Mouse (Mus musculus) bone marrow, adult 2 months (tissue): ENCODE measurements around the gene Irgm1.

ENCODE experiments used
- CTCF ChIP-seq: fragments of 200-500 bp; IDR thresholded peaks from 2 replicates; pipeline ENCODE4 v1.5.1; 2011; ENCODE audit warnings: low read length, control low read depth; ENCODE audit not compliant: control insufficient read depth, insufficient read depth
- POLR2A ChIP-seq: fragments of 200-500 bp; IDR thresholded peaks from 2 replicates; pipeline ENCODE4 v1.6.1; 2011; ENCODE audit warnings: low read depth, mild to moderate bottlenecking, control low read depth, low read length, borderline replicate concordance; ENCODE audit not compliant: control insufficient read depth

DNA sequence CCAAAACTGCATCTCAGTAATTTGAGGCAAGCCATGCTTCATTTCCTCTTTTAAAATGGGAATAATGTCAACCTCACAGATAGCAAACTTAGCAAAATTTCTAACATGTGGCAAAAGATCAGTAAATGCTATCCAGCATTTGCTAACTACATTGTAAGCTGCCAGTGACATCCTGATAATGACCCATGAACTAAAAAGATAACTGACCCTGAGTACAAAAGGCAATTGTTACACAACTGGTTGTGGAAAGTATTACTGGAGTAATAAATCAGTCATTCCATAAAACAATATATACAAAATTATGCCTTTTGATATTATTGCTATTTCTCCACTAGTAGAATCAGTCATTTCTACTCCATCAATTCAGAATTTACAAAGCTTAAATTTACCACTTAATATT is 57.7 kb downstream of the Irgm1 start:
- no peak for TF ChIP-seq CTCF
- no peak for TF ChIP-seq POLR2A
